ENCODE assay signal across 18 mouse cellular contexts in the genomic region with DNA sequence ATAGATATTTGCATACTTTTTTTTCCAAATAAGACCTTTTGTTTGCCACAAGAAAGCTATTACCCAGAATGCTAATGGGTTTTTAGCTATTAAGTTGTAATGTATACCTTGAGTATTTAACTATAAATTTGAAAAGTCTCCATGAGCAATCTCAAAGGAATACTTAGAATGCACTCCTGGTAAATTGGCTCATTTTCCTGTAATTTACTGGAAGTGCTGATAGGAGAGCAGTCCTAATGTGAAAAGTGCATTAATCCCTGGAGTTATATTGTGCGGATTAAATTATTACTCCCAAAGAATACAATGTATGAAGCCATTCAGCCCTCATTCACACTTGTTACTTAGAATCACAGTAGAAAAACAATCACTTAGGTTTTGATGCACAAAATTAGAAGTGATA. TPM values are rescaled to one million over a fixed set of nuclear protein-coding genes. Genes with fewer than 3 reads are reported as not detected.
DNase-seq lines count a peak whose midpoint lies in the region; ATAC-seq and TF ChIP-seq lines count a peak whose summit lies in the region.
"Had no signal": no experiment of that assay in that cellular context is flagged by ENCODE, and none has a peak within 500 bp of the region (broad histone marks: within the 10 kb centered on the region; RNA-seq: fewer than 3 reads in every experiment).

No protein-coding gene starts in this region.

- TF ChIP-seq CTCF in hindbrain, postnatal 0 days (IDR thresholded peaks at IDR 0.05; ENCODE audit: low read depth), result no peak
- TF ChIP-seq CTCF in heart, adult 2 months (IDR thresholded peaks at IDR 0.05), result no peak

- no peaks in the 10 kb centered on the region for H3K9me3 ChIP-seq in forebrain, embryonic 14.5 days (replicated peaks; ENCODE audit: control insufficient read depth, low read length)
- no peaks in the 10 kb centered on the region for H3K9me3 ChIP-seq in forebrain, embryonic 10.5 days
- no peaks in the 10 kb centered on the region for H3K9me3 ChIP-seq in hindbrain, embryonic 15.5 days
- no peaks in the 10 kb centered on the region for H3K9me3 ChIP-seq in hindbrain, postnatal 0 days (ENCODE audit: low read length)
- no peaks in the 10 kb centered on the region for H3K9me3 ChIP-seq in neural tube, embryonic 13.5 days
- H3K9me3 ChIP-seq: embryonic facial prominence, embryonic 12.5 days; heart, embryonic 12.5 days had no signal

- TF ChIP-seq POLR2A in heart, adult 2 months (IDR thresholded peaks at IDR 0.05; ENCODE audit: insufficient read depth, low read depth, low read length), result no peak

- H3K79me2 ChIP-seq in heart, adult 2 months (replicated peaks; ENCODE audit: control insufficient read depth, insufficient read depth, low read length), result no peaks in the 10 kb centered on the region

- H3K9ac ChIP-seq in forebrain, embryonic 14.5 days (ENCODE audit: low read length), result no peak overlapping the region
- no peak overlapping the region for H3K9ac ChIP-seq in hindbrain, embryonic 15.5 days
- H3K9ac ChIP-seq in hindbrain, postnatal 0 days (replicated peaks; ENCODE audit: low read length), result no peak overlapping the region
- H3K9ac ChIP-seq in neural tube, embryonic 13.5 days, result no peak overlapping the region
- H3K9ac ChIP-seq in heart, adult 2 months (ENCODE audit: low read depth, low read length), result no peak overlapping the region
- H3K9ac ChIP-seq: embryonic facial prominence, embryonic 12.5 days; heart, embryonic 12.5 days had no signal

- H3K4me1 ChIP-seq in forebrain, embryonic 14.5 days (ENCODE audit: control insufficient read depth, insufficient read depth, low read length), result no peaks in the 10 kb centered on the region
- peaks cover 3% of the 10 kb centered on the region; the same call in 1 of the 2 replicates for H3K4me1 ChIP-seq in forebrain, embryonic 10.5 days
- peaks cover 11% of the 10 kb centered on the region; the same call in 1 of the 2 replicates for H3K4me1 ChIP-seq in hindbrain, embryonic 15.5 days (replicated peaks)
- H3K4me1 ChIP-seq in hindbrain, postnatal 0 days (ENCODE audit: insufficient read depth, low read length), result 0 out of 2 replicates have a peak, but pooled peaks cover 3% of the 10 kb centered on the region
- H3K4me1 ChIP-seq in neural tube, embryonic 13.5 days (replicated peaks), result peaks cover 21% of the 10 kb centered on the region
- H3K4me1 ChIP-seq in heart, adult 2 months (ENCODE audit: control insufficient read depth, insufficient read depth, low read length), result no peaks in the 10 kb centered on the region

- H3K36me3 ChIP-seq in forebrain, embryonic 14.5 days (ENCODE audit: control insufficient read depth, insufficient read depth, low read length), result no peaks in the 10 kb centered on the region
- H3K36me3 ChIP-seq in forebrain, embryonic 10.5 days (replicated peaks), result no peaks in the 10 kb centered on the region; the same call in 1 of the 2 replicates
- H3K36me3 ChIP-seq in hindbrain, embryonic 15.5 days, result no peaks in the 10 kb centered on the region
- no peaks in the 10 kb centered on the region for H3K36me3 ChIP-seq in hindbrain, postnatal 0 days (ENCODE audit: insufficient read depth, low read length)
- H3K36me3 ChIP-seq in neural tube, embryonic 13.5 days, result 0 out of 2 replicates have a peak, but pooled peaks cover 4% of the 10 kb centered on the region
- H3K36me3 ChIP-seq in heart, adult 2 months (ENCODE audit: control insufficient read depth, insufficient read depth, low read length), result no peaks in the 10 kb centered on the region
- H3K36me3 ChIP-seq: embryonic facial prominence, embryonic 12.5 days; heart, embryonic 12.5 days had no signal

- ATAC-seq in forebrain, embryonic 14.5 days, result no peak
- ATAC-seq in hindbrain, embryonic 15.5 days (ENCODE audit: low FRiP score, low read depth), result peak; percentile 42; the same call in 1 of the 2 replicates
- no peak for ATAC-seq in hindbrain, postnatal 0 days
- peak; percentile 71; the same call in 1 of the 2 replicates for ATAC-seq in neural tube, embryonic 13.5 days (ENCODE audit: low read depth)
- ATAC-seq: intestine, embryonic 16.5 days had no signal

- intact Hi-C loops in heart, adult 2 months (cut with DNase I), result no loop called here

- DNase-seq in forebrain, embryonic 14.5 days (ENCODE audit: low spot score), result peak; percentile 53
- no peak for DNase-seq in forebrain, embryonic 10.5 days (ENCODE audit: extremely low spot score, low spot score)
- no peak for DNase-seq in hindbrain, postnatal 0 days (ENCODE audit: low spot score)
- no peak for DNase-seq in neural tube, embryonic 10.5 days (ENCODE audit: extremely low spot score, low spot score)
- no peak for DNase-seq in heart, adult 2 months
- DNase-seq in gastrocnemius, adult 18-20 months (ENCODE audit: low spot score), result no peak
- DNase-seq: adrenal gland, postnatal 10 days; cerebellum, adult 11-12 months; cerebellum, adult 9-10 months; cerebellum, postnatal 25 days; gastrocnemius, postnatal 14 days; heart, postnatal 36 days; kidney, adult 2 months had no signal

- no peak for TF ChIP-seq EP300 in heart, adult 2 months (IDR thresholded peaks at IDR 0.05; ENCODE audit: insufficient read depth, low read depth, low read length)

- no peak overlapping the region for H3K4me2 ChIP-seq in forebrain, embryonic 14.5 days (ENCODE audit: low read length)
- H3K4me2 ChIP-seq in hindbrain, embryonic 15.5 days, result no peak overlapping the region
- no peak overlapping the region for H3K4me2 ChIP-seq in hindbrain, postnatal 0 days (ENCODE audit: low read depth, low read length)
- H3K4me2 ChIP-seq in neural tube, embryonic 13.5 days, result no peak overlapping the region
- H3K4me2 ChIP-seq: embryonic facial prominence, embryonic 12.5 days; heart, embryonic 12.5 days had no signal

- H3K27ac ChIP-seq in forebrain, embryonic 14.5 days (ENCODE audit: low read depth, low read length), result no peak overlapping the region
- H3K27ac ChIP-seq in forebrain, embryonic 10.5 days, result no peak overlapping the region
- H3K27ac ChIP-seq in hindbrain, embryonic 15.5 days (replicated peaks), result no peak overlapping the region
- no peak overlapping the region for H3K27ac ChIP-seq in hindbrain, postnatal 0 days
- H3K27ac ChIP-seq in neural tube, embryonic 13.5 days (replicated peaks), result peak overlapping the region; percentile 72
- no peak overlapping the region for H3K27ac ChIP-seq in heart, adult 2 months
- H3K27ac ChIP-seq: embryonic facial prominence, embryonic 12.5 days had no signal

- no peak overlapping the region for H3K4me3 ChIP-seq in forebrain, embryonic 14.5 days (ENCODE audit: low read depth, low read length)
- H3K4me3 ChIP-seq in forebrain, embryonic 10.5 days, result no peak overlapping the region
- no peak overlapping the region for H3K4me3 ChIP-seq in hindbrain, embryonic 15.5 days
- no peak overlapping the region for H3K4me3 ChIP-seq in hindbrain, postnatal 0 days (ENCODE audit: low read length)
- H3K4me3 ChIP-seq in neural tube, embryonic 13.5 days, result no peak overlapping the region
- no peak overlapping the region for H3K4me3 ChIP-seq in heart, adult 2 months
- H3K4me3 ChIP-seq: embryonic facial prominence, embryonic 12.5 days; heart, embryonic 12.5 days had no signal

- WGBS in forebrain, embryonic 14.5 days, result 53% methylated on average over 1 of the region's 1 CpGs
- WGBS in forebrain, embryonic 10.5 days, result 88% methylated on average over 1 of the region's 1 CpGs
- 48% methylated on average over 1 of the region's 1 CpGs for WGBS in hindbrain, embryonic 15.5 days
- 76% methylated on average over 1 of the region's 1 CpGs for WGBS in hindbrain, postnatal 0 days
- WGBS in neural tube, embryonic 13.5 days, result 55% methylated on average over 1 of the region's 1 CpGs
- 88% methylated on average over 1 of the region's 1 CpGs for WGBS in heart, adult 2 months

- no peaks in the 10 kb centered on the region for H3K27me3 ChIP-seq in forebrain, embryonic 14.5 days (replicated peaks; ENCODE audit: control insufficient read depth, insufficient read depth, low read length)
- H3K27me3 ChIP-seq in forebrain, embryonic 10.5 days (ENCODE audit: poor library complexity, severe bottlenecking), result no peaks in the 10 kb centered on the region
- no peaks in the 10 kb centered on the region for H3K27me3 ChIP-seq in hindbrain, embryonic 15.5 days
- H3K27me3 ChIP-seq in hindbrain, postnatal 0 days (ENCODE audit: insufficient read depth, low read length), result no peaks in the 10 kb centered on the region
- H3K27me3 ChIP-seq in neural tube, embryonic 13.5 days, result no peaks in the 10 kb centered on the region
- H3K27me3 ChIP-seq in heart, adult 2 months (ENCODE audit: control insufficient read depth, insufficient read depth, low read length), result no peaks in the 10 kb centered on the region
- H3K27me3 ChIP-seq: embryonic facial prominence, embryonic 12.5 days; heart, embryonic 12.5 days had no signal

RNA-seq across cellular contexts. Expression of a gene that starts 49.7 kb away (rescaled TPM):
- polyA plus RNA-seq in forebrain, embryonic 14.5 days (2014; fragmentation: Nextera tagmentation; extraction: Ambion mirVana), result 23.5 and 28.0 TPM in 2 replicates
- polyA plus RNA-seq in forebrain, embryonic 10.5 days (2016; fragmentation: Nextera tagmentation; extraction: Ambion mirVana), result 43.9 and 45.6 TPM in 2 replicates
- polyA plus RNA-seq in hindbrain, embryonic 15.5 days (2015; fragmentation: Nextera tagmentation; extraction: Ambion mirVana), result 27.7 and 34.6 TPM in 2 replicates
- 29.8 and 35.3 TPM in 2 replicates for total RNA-seq in hindbrain, postnatal 0 days (2014; rRNA removed)
- 15.9 and 18.6 TPM in 2 replicates for polyA plus RNA-seq in hindbrain, postnatal 0 days (2015; fragmentation: Nextera tagmentation; extraction: Ambion mirVana)
- 77.8 and 87.6 TPM in 2 replicates for polyA plus RNA-seq in neural tube, embryonic 13.5 days (2015; fragmentation: Nextera tagmentation; extraction: Ambion mirVana)
- 100 to 1,000 TPM in 1 of 2 experiments, 10 to 100 TPM in 1; 91.0 to 101 TPM for total RNA-seq in heart, adult 2 months (2021)
- polyA plus RNA-seq in heart, adult 2 months (2012; rRNA removed), result 84.6 and 126 TPM in 2 replicates
- total RNA-seq in gastrocnemius, adult 18-20 months (2021), result 10 to 100 TPM; 46.4 to 82.7 TPM

Comparison
In these comparisons a context has a peak if more than half of its experiments do, and no peak if none do; other contexts are left out.
1. ATAC-seq: peak in hindbrain, embryonic 15.5 days (single experiment) and neural tube, embryonic 13.5 days (single experiment); none in forebrain, embryonic 14.5 days (single experiment) and hindbrain, postnatal 0 days (single experiment).